Mouse (Mus musculus): ENCODE results near the gene Terf2.
"Not testable (repeated sequence)": the region's sequence is repeated elsewhere in the genome, so short reads cannot be mapped to it uniquely, and the experiment has no call there.

Terf2 gene

DNA sequence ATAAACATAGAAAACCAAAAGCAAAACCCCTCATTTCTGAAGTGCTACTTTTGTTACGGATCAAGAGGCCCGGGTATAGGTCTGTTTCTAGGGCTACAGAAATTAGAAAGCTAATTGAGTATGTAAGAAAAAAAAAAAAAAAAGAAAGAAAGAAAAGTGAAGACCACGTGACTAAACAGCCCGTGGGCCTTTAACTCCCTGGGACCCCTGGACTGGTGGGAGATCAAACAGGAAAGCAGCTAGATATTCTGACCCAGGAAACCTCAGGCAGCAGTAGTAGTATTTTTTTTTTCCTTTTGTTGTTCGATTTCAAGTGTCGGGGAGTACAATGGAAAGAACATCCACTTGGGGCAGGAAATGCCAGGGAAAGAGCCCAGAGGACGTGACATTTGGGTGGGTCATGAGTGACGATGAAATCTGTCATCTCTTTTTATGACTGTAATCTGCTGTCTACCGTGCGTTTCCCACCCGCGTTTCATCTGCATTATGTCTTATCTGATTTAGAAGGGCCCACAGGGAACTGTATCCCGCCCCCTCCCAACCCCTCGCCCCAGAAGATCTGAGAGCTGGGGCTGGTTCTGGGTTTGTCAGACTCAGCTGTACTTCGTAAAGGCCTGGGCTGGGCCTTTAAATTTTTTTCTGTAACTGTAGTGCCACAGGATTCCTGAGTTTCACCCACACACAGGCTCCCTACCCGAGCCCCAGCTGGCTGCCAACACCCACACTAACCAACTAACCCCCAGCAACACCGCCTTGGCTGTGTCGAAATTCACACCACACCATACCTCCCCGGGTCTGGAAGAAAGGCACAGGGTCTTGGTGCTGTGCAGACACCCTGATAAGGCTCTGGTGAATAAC is 18.0 kb upstream of the Terf2 start:
- no peak for DNase-seq (ENCODE audit: low read depth, low spot score)

DNA sequence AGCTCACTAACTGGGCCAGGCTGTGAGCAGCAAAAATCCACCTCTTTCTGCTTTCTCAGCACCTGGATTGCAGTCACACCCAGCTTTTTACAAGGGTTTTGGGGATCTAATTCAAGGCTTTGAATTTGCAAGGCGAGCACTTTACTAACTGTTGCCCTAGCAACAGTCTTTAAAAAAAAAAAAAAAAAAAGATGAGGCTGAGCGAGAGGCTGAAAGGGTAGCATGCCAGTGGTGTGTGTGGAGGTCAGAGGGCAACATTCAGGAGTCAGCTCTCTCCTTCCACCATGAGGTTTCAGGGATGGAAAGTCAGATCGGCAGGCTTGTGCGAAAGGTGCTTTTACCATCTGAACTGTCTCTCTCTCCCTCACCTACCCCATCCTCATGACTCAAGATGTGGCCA is 16.9 kb upstream of the Terf2 start:
- DNase-seq (ENCODE audit: low read depth, low spot score), result no peak

DNA sequence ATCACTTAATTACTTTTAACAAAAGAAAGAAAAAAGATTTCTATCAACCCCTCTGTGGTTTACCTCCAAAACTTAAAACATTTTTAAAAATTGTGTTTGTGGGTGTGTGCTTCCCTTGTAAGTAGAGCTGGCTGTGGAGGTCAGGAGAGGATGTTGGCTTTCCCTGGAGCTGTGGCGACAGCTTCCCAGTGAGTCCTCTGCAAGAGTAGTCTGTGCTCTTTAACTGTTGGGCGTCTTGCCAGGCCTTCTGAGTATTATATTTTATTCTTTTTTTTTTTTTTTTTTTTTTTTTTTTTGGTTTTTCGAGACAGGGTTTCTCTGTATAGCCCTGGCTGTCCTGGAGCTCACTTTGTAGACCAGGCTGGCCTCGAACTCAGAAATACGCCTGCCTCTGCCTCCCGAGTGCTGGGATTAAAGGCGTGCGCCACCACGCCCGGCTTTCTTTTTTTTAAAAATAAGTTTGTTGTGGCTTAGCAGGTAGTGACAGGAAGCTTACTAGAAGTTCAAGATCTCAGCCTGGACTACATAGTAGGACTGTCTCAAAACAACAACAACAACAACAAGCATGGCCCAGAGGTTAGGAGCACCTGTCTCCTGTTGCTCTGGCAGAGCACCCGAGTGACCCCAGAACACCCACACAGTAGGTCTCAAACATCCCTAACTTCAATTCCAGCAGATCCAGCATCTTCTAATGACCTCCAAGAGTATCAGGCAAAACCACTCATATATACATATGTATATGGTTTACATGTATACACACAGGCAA is 15.2 kb upstream of the Terf2 start:
- no peak for DNase-seq (ENCODE audit: low read depth, low spot score)

DNA sequence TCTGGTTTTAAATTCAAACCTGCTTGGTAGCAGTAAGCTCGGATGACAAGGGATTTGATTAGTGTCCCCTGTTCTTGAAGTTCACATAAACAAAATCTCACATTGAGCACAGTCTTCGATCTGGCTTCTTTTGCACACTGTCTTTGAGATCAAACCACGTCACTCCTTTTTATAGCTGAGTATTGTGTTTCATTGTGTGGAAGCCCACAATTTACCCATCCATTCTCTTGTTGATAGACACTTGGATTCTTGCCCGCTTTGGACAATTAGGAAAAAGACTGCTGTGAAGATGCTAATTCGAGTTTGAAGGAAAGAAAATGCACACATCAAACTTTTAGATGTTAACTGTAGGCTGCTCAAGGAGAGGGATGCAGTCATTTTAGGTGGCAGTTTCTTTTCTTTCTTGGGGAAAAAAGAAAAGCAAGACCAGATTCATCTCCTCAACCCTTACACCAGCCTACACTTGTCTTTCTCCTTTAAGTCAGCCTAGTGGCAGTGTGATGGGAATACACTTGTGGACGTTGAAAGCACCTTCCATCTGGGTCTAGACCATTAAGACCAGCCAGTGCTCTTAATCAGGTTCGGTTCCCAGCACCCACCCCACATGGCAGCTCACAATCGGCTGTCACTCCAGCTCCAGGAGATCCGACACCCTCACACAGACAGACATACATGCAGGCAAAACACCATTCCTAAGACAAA is 14.4 kb upstream of the Terf2 start:
- DNase-seq (ENCODE audit: low read depth, low spot score), result no peak

DNA sequence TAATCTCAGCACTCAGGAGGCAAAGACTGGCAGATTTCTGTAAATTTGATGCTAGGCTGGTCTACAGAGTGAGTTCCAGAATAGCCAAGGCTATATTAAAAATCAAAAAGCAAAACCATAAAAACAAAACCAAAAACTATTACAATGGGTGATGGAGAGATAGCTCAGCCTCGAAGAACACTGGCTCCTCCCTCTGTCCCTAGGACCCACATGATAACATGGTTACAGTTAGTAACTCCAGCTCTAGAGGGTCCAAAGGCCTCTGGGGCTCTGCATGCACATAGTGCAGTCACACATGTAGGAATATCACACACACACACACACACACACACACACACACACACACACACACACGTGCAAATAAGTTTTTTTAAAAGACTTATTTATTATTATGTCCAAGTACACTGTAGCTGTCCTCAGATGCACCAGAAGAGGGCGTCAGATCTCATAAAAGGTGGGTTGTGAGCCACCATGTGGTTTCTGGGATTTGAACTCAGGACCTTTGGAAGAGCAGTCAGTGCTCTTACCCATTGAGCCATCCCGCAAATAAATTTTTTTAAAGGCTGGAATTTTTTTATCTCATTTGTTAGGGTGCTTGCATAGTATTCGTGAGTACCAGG is 13.6 kb upstream of the Terf2 start:
- DNase-seq (ENCODE audit: low read depth, low spot score), result no peak

DNA sequence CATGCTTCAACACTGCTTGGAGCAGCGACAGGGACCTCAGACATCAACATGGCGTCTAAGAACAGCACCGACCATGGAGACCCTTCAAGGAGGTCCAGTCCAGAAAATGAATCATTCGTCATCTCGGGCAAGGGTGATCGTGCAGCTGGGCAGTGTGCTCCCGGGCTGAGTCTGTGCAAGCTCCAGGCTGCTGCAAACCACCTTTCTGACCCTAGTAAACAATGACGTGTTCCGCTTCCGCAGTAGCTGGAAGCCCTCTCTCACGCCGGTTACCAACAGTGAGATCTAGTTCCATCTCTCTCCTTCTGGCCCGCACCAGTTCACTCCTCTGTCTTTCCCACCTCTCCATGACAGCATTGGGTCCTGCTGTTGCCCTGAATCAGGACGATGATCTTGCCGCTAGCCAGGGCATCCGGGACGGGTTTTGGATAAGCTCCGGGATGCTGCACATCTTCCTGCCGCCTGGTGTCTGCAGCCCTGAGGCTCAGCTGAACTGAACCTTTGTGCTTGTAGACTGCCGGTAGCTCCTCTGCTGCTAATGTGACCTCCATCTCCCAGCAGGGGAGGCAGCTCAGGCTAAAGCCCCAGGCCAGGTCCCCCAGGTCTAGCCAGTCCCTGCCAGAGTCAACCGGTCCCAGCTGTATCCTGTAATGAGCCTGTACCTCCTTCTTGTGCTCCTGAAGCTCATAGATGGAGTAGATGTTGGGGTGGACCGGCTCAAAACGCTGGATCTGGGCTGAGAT is 12.8 kb upstream of the Terf2 start:
- DNase-seq (ENCODE audit: low read depth, low spot score), result no peak

DNA sequence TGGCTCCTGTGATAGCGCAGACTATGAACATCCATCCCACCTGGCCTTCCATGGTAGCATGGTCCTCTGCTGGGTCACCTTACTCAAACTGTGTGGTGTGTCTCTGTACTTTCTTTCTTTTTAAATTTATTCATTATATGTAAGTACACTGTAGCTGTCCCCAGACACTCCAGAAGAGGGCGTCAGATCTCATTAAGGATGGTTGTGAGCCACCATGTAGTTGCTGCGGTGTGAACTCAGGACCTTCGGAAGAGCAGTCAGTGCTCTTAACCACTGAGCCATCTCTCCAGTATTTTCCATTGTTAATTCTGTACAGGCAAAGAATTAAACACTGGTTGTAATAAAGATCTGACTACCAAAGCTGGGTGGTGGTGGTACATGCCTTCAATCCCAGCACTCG is 11.7 kb upstream of the Terf2 start:
- DNase-seq (ENCODE audit: low read depth, low spot score), result not testable (repeated sequence)

DNA sequence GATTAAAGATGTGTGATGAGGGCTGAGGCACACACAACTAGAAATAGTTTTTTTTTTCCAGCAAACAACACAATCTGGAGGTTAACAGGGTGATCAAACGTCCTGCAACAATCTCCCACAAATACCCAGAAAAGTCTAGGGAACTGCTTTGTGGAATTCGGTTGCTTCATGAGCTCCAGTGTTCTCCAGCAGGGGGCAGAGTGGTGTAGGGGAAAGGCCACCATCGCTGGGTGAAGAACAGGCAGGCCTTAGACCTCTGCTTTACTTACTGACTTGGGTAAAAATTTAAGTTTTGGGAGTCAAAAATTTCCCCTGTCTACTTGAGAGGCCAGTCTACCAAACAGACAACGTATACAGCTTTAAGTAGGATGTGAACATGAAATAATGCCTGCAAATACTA is 8.2 kb upstream of the Terf2 start:
- no peak for DNase-seq (ENCODE audit: low read depth, low spot score)

DNA sequence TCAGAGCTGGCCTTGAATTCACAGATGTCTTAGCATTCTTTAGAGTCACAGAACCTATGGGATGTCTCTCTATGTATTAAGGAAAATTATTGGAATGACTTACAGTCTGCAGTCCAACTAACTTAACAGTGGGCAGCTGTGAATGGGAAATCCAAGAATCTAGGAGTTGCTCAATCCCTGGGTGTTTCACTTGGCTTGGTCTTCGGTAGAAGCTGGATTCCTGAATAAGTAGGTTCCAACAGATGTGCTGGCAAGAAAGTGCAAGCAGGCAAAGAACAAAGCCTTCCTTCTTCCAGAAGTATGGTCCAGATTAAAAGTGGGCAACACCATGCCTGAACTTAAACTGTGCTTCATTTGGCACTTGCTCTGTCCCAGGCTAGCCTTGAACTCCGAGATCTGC is 4.3 kb upstream of the Terf2 start:
- no peak for DNase-seq (ENCODE audit: low read depth, low spot score)

DNA sequence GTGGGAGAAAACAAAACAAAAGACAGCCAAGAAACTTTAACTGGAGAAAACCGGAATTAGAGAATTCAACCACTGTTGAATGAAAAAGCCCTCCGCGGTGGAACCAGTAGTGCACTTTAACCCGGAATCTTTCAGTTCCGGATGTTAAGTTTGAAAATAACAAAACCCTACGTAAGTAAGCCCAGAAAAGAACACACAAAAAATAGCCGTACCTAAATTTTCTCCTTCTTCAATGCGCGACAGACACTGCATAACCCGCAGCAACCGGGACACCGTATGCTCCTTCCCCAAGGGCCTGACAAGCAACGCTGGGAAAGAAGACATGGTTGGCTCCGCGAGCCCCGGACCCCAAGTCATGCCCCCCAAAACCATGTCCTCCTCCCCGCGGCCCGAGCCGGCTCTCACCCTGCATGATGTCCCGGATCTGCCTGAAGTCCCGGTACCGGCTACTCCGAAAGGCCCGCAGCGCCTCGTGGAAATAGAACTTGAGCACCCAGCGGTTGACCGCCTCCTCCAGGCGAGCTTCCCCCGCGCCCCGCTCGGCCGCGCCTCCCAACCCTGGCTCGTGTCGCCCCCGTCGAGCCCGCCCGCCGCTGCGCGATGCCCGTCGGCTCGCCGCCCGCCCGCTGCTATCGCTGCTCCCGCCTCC is 506 bp downstream of the Terf2 start:
- no peak for DNase-seq (ENCODE audit: low read depth, low spot score)

DNA sequence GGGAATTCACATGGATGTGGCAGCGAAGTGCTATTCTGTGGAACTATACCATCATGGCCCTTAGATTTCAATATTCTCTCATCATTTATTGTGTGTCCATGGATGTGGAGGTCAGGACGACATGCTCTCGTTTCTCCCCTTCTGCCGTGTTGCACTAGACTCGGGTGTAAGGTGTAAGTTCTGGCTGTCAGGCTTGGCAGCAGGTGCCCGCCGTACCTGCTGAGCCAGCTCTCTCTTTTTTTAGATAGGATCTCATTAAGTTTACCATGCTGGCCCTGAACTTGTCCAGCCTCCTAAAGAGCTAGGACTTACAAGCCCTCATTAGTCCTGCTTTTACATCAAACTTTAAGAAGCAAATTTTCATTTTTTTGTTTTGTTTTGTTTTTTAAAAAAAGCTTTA is 5.8 kb downstream of the Terf2 start:
- no peak for DNase-seq (ENCODE audit: low read depth, low spot score)

DNA sequence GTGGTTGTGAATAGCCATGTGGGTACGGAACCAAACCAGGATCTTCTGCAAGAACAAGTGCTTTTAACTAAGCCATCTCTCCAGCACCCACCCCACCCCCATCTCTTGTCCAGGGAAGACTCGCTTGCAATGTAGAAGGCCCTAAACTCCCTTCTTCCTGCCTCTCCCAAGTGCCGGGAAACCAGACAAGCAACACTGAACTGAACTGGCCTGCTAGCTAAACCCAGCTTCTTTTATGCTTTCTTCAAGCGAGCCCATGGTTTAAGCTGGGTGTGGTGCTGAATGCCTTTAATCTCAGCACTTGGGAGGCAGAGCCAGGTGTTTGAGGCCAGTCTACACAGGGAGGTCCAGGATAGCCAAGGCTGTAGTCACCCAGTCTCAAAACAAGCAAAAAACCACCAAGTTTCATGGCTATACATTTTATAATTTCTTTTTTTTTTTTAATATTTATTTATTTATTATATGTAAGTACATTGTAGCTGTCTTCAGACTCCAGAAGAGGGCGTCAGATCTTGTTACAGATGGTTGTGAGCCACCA is 7.8 kb downstream of the Terf2 start:
- DNase-seq (ENCODE audit: low read depth, low spot score), result no peak

DNA sequence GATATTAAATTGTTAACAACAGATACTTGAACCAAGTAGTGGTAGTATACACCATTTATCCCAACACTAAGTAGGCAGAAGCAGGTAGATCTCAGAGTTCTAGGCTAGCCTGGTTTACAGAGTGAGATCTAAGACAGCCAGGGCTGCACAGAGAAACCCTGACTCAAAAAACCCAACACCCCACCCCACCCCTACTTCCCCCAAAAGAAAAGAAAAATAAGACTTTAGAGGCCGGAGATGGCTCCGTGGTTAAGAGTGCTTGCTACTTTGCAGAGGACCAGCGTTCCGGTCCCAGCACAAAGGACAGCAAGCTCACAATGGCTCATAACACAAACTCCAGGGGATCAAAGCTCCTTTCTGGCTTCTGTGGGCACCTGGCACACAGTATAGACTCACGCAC is 10.3 kb downstream of the Terf2 start:
- no peak for DNase-seq (ENCODE audit: low read depth, low spot score)

DNA sequence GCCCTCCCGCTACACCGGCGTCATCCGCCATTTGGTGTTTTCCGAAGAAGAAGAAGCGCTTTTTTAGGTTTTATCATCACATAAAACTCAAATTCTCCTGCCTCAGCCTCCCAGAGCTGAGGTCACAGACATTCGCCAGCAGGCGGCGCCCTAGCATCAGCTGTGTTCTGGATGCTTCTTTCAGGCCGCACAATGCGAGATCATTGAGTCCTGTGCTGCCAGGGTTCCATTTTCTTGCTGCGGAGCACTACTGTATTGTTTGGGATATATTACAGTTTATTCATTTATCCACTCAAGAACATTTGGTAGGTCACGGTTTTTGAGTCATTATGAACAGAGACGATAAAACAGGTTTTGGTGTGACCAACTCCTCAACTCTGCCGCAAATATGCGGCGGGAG is 11.0 kb downstream of the Terf2 start:
- no peak for DNase-seq (ENCODE audit: low read depth, low spot score)

DNA sequence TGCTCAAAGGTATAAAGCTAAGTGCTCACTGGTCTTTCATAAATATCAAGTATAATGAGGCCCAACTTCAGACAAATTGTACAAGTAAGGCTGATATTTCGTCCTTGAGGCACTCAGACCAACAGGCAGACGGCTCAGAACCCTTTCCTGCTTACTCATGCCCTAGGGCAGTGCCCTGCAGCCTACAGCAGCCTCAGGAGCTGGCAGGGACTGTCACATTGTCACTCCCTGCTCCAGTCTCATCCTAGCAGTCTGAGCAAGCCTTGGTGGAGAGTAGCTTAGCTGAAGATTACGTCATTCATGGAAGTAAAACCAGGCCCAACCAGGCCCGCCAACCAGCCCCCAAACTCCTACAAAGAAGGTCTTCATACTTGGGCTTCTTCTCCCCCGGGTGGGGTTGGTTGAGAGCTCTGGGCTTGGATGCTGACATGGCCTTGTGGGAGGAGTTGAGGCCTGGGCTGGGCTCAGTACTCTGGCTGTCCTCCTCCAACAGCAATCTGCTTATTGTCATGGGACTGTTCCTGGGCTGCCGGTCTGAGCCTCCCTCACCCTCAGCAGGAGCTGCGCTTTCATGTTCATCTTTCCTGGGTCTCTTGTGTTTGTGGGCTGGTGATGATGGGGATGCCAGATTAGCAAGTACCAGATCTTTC is 20.0 kb downstream of the Terf2 start:
- no peak for DNase-seq (ENCODE audit: low read depth, low spot score)

DNA sequence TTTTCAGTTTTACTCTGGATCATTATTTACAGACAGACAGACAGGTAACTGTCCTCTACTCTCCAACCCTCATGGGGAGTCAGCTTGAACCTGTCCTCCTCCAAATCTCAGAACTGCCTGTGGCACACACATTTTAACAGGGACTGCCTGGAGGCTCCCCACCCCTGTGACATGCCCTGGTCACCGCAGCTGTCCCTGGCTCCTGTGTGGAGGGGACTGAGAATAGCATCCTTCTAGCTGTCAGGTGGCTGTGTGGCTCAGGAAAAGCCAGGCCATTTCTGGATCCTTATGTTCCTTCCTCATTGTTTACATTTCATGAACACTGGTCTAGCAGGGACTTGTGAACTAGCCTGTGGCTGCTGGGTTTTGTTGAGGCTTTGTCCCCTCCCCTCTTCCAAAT is 22.2 kb downstream of the Terf2 start:
- DNase-seq (ENCODE audit: low read depth, low spot score), result no peak

DNA sequence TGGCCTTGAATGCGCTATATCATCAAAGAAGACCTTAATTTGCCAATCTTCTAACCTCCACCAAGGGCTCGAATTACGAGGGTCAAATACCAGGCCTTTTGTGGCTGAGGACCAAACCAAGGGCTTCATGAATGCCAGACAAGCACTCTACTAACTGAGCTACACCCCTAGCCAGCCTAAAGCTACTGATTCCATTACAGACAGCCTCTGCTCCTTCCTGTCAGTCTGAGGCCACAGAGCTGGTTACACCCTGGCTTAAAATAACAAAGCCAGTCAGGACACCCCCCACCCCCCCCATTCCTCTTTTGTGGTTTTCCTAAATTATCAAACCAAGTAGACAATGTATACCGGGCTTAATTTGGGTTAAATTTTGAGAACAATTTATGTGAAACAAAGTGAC is 22.6 kb downstream of the Terf2 start:
- DNase-seq (ENCODE audit: low read depth, low spot score), result no peak

DNA sequence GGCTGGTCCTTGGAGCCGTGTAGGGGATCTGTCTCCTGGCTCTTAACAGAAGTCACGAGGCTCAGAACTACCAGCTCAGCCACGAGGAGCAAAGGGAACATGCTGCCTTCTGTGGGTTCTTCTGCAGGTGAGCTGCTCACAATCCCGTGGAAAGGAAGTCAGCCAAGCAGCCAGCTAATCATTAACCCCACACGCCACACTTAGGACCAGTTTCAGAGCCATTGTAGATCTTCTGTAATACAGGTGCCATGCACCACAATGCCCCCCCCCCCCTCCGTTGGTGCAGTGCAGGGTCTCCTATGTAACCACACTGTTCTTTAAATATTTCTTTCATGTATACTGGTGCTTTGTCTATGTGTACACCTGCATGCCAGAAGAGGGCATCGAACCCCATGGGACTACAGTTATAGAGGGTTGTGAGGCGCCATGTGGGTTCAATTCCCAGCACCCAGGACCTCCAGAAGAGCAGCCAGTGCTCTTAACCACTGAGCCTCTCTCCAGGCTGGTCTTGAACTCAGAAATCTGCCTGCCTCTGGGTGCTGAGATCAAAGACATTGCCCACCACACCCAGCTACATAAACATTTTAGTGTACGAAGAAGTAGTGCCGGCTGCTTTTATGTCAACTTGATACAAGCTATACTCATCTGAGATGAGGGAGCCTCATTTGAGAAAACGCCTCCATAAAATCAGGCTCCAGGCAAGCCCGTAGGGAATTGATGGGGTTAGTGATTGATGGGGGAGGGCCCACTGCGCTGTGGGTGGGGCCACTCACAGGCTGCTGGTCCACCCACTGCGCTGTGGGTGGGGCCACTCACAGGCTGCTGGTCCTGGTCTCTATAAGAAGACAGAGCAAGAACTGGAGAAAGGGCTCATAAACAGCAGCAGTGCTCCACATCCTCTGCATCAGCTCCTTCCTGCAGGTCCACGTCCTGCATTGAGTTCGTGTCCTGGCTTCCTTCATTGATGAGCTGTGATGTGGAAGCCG is 30.5 kb downstream of the Terf2 start, which contains the start of gene Tmed6:
Tmed6 (minus strand) TSS at position 134 of the 986 bp plus-strand sequence.
- no peak for DNase-seq (ENCODE audit: low read depth, low spot score)

DNA sequence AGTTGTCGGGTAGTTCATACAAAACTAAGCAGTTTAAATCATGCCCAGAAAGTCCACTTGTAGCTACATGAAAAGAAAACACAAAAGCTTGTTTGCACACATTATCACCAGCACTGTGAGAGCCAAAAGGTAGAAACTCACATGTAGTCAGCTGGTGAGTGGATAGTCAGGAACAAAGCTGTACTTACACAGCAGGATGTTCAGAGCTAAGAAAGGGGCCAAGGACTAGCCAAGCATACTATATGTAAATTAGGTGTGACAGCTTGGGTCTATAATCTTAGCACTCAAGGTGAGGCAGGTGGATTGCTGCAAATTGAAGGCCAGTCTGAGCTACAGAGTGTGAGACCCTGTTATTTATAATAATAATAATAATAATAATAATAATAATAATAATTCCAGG is 33.7 kb downstream of the Terf2 start:
- DNase-seq (ENCODE audit: low read depth, low spot score), result no peak
